Mouse (Mus musculus): Measurements from ENCODE around the gene Prc1. TPM values are rescaled to one million over a fixed set of nuclear protein-coding genes. Genes with fewer than 3 reads are reported as not detected.

Prc1 gene
- polyA plus RNA-seq, 1 experiment from 2014 or later, result 109 TPM

DNA sequence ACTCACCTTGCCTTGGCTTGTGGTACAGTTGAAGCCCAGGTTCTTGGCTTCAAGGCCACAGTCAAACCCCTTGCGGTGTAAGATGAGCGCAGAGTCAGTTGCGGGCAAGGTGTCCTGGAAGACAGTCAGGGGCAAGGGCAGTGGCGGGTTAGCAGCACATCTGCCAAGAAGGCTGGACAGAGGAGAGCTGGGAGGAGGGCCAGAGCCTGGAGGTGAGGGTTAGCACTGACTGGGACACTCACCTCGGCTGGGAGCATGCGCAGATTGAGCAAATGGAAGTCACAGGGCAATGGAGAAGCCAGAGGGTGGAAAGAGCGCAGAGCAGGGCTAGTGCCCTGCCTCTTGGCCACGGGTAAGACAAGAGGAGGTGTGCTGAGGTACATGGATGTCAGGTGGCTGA lies 58.7 kb downstream of the Prc1 start:
- no peaks in the 10 kb centered on the region for H3K27me3 ChIP-seq
- peaks cover 67% of the 10 kb centered on the region for H3K36me3 ChIP-seq
- no peak overlapping the region for H3K4me2 ChIP-seq (replicated peaks)
- H3K4me1 ChIP-seq, result peaks cover 4% of the 10 kb centered on the region
- no peak overlapping the region for H3K4me3 ChIP-seq (replicated peaks)
- 91% methylated on average over 8 of the region's 8 CpGs for WGBS
- no peak overlapping the region for H3K9ac ChIP-seq
- no peak for ATAC-seq (ENCODE audit: insufficient number of reproducible peaks, low FRiP score, low TSS enrichment, low read depth)
- no peak overlapping the region for H3K27ac ChIP-seq (replicated peaks)
- no peaks in the 10 kb centered on the region for H3K9me3 ChIP-seq (replicated peaks)

DNA sequence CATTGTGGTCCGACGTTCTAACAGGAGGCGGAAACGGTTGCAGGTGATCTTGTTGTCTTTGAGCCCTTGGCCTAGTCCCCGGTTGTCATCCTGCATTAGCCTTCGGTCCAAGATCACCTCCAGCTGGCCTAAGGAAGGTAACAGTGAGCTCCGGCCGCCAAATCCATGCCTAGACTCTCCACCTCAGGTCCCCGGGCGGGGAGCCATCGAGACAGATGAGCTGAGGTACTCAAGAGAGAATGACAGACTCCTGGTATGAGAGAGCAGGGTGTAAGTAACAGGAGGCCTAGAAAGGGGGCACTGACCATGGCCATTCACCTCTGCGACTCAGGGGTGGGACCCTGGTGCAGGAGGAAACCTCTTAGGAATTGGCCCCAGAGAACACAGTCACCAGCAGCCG lies 62.1 kb downstream of the Prc1 start:
- Histone ChIP-seq H3K9me3 (replicated peaks) (no peaks in the 10 kb centered on the region), H3K4me2 (replicated peaks) (no peak overlapping the region), H3K4me1 (no peaks in the 10 kb centered on the region), H3K27ac (replicated peaks) (no peak overlapping the region), H3K9ac (no peak overlapping the region), H3K36me3 (peaks cover 84% of the 10 kb centered on the region), H3K4me3 (replicated peaks) (no peak overlapping the region), H3K27me3 (no peaks in the 10 kb centered on the region)
- 74% methylated on average over 13 of the region's 13 CpGs for WGBS
- no peak for ATAC-seq (ENCODE audit: insufficient number of reproducible peaks, low FRiP score, low TSS enrichment, low read depth)

DNA sequence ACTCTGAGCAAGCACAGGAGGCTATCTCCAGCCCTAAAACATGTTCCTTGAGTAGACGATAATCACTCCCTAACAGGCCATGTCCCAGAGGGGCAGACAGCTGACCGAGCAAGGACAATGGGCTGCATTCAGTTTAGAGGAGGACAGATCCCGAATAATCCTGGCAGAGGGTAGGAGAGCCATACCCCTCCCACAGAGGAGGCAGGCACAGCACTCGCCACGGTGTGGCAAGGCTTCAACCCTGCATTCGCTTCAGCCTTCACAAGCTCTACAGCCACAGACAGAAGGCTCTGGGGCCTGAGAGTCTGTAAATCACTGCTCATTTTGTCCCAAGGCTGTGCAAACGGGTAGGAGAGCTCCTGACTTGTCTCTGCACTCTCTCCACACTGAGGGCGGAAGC lies 62.9 kb downstream of the Prc1 start:
- ATAC-seq (ENCODE audit: insufficient number of reproducible peaks, low FRiP score, low TSS enrichment, low read depth), result no peak
- no peaks in the 10 kb centered on the region for H3K4me1 ChIP-seq
- H3K9ac ChIP-seq, result no peak overlapping the region
- no peak overlapping the region for H3K4me3 ChIP-seq (replicated peaks)
- H3K36me3 ChIP-seq, result peaks cover 86% of the 10 kb centered on the region
- no peak overlapping the region for H3K27ac ChIP-seq (replicated peaks)
- H3K27me3 ChIP-seq, result no peaks in the 10 kb centered on the region
- 33% methylated on average over 8 of the region's 8 CpGs for WGBS
- no peaks in the 10 kb centered on the region for H3K9me3 ChIP-seq (replicated peaks)
- no peak overlapping the region for H3K4me2 ChIP-seq (replicated peaks)

DNA sequence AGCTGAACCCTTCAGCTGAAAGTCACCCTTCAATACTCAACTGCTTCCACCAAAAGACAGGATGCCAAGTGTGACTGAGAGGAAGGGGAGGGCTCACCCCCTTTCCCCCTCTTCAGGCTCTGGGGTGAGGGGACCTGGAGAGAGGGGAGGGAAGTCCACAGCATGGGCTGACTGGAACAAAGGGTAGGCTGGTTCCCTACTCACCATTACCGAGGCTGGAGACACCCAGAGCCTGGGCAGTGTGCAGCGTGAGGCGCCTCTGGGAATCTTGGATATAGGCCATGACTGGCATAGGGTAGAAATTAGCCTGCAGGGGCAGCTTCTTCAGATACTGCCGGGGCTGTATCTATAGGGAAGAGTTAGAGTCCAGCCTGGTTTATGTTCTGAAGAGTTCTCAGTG lies 63.8 kb downstream of the Prc1 start:
- H3K4me3 ChIP-seq (replicated peaks), result no peak overlapping the region
- no peaks in the 10 kb centered on the region for H3K27me3 ChIP-seq
- peaks cover 86% of the 10 kb centered on the region for H3K36me3 ChIP-seq
- H3K9ac ChIP-seq, result no peak overlapping the region
- H3K9me3 ChIP-seq (replicated peaks), result no peaks in the 10 kb centered on the region
- no peak overlapping the region for H3K27ac ChIP-seq (replicated peaks)
- 66% methylated on average over 4 of the region's 4 CpGs for WGBS
- H3K4me2 ChIP-seq (replicated peaks), result no peak overlapping the region
- ATAC-seq (ENCODE audit: insufficient number of reproducible peaks, low FRiP score, low TSS enrichment, low read depth), result no peak
- H3K4me1 ChIP-seq, result no peaks in the 10 kb centered on the region

DNA sequence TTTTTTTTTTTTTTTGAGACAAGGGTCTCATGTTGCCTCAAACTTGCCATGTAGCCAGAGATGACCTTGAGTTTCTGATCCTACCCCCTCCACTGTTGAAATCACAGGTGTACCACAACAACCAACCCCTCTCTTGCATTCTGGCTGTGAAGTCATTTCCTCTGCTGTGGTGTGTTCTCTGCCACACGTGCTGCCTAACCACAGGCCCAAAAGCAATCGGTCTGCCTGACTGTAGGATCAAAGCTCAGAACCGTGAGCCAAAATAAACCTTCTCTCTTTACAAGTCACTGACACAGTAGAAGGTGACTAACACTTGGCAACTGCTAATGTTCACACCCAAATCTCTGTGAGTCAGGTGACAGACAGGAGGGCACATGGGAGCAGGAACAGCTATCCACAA lies 66.2 kb downstream of the Prc1 start:
- Histone ChIP-seq H3K27me3 (no peaks in the 10 kb centered on the region), H3K36me3 (peaks cover 88% of the 10 kb centered on the region), H3K4me2 (replicated peaks) (no peak overlapping the region), H3K9me3 (replicated peaks) (no peaks in the 10 kb centered on the region), H3K4me1 (no peaks in the 10 kb centered on the region), H3K9ac (no peak overlapping the region), H3K4me3 (replicated peaks) (no peak overlapping the region), H3K27ac (replicated peaks) (no peak overlapping the region)
- 65% methylated on average over 3 of the region's 3 CpGs for WGBS
- ATAC-seq (ENCODE audit: insufficient number of reproducible peaks, low FRiP score, low TSS enrichment, low read depth), result no peak

DNA sequence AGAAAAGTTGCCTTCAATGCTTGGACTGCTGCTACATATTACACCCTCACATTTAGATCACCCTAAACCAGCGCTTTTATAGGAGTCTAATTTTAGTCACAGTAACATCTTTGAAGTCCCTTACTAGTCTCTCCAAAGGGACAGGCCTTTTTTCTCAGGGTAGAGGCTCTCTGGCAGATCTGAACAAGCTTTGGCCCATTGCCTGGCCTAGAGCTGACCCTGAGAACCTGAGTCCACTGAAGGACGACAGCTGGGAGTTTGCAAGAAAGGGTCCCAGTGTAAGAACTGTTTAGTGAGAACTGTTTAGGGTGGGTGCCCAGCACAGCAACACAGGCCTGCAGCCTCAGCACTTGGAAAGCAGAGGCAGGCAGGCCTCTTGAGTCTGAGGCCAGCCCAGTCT lies 71.5 kb downstream of the Prc1 start:
- Histone ChIP-seq H3K9me3 (replicated peaks) (no peaks in the 10 kb centered on the region), H3K4me2 (replicated peaks) (no peak overlapping the region), H3K4me1 (peaks cover 23% of the 10 kb centered on the region), H3K4me3 (replicated peaks) (no peak overlapping the region), H3K27me3 (no peaks in the 10 kb centered on the region), H3K36me3 (peaks cover 71% of the 10 kb centered on the region), H3K9ac (no peak overlapping the region), H3K27ac (replicated peaks) (no peak overlapping the region)
- WGBS, result 85% methylated on average over 2 of the region's 2 CpGs
- no peak for ATAC-seq (ENCODE audit: insufficient number of reproducible peaks, low FRiP score, low TSS enrichment, low read depth)

Other genes with a start within 250 kb of the Prc1 start
- gene Idh2, start 179.1 kb upstream of the Prc1 start, polyA plus RNA-seq (2015; fragmentation: Nextera tagmentation; extraction: Ambion mirVana), result 546 and 574 TPM in 2 replicates
- gene Sema4b, start 107.6 kb upstream of the Prc1 start, polyA plus RNA-seq (2015; fragmentation: Nextera tagmentation; extraction: Ambion mirVana), result 23.0 and 25.2 TPM in 2 replicates
- 96.8 and 108 TPM in 2 replicates for gene Cib1, start 61.6 kb upstream of the Prc1 start, polyA plus RNA-seq (2015; fragmentation: Nextera tagmentation; extraction: Ambion mirVana)
- gene Gdpgp1, start 61.6 kb upstream of the Prc1 start, polyA plus RNA-seq (2015; fragmentation: Nextera tagmentation; extraction: Ambion mirVana), result 4.1 TPM in 2 replicates
- 1.3 and 1.6 TPM in 2 replicates for gene Ttll13, start 48.1 kb upstream of the Prc1 start, polyA plus RNA-seq (2015; fragmentation: Nextera tagmentation; extraction: Ambion mirVana)
- gene Ngrn, start 33.2 kb upstream of the Prc1 start, polyA plus RNA-seq (2015; fragmentation: Nextera tagmentation; extraction: Ambion mirVana), result 51.2 and 54.9 TPM in 2 replicates
- gene Vps33b, start 24.8 kb upstream of the Prc1 start, polyA plus RNA-seq (2015; fragmentation: Nextera tagmentation; extraction: Ambion mirVana), result 12.3 and 17.1 TPM in 2 replicates
- 10.4 and 10.8 TPM in 2 replicates for gene Rccd1, start 30.0 kb downstream of the Prc1 start, polyA plus RNA-seq (2015; fragmentation: Nextera tagmentation; extraction: Ambion mirVana)
- 55.6 and 57.7 TPM in 2 replicates for gene Unc45a, start 46.6 kb downstream of the Prc1 start, polyA plus RNA-seq (2015; fragmentation: Nextera tagmentation; extraction: Ambion mirVana)
- gene Hddc3, start 48.7 kb downstream of the Prc1 start, polyA plus RNA-seq (2015; fragmentation: Nextera tagmentation; extraction: Ambion mirVana), result 22.9 and 25.4 TPM in 2 replicates
- 24.8 and 25.2 TPM in 2 replicates for gene Man2a2, start 76.9 kb downstream of the Prc1 start, polyA plus RNA-seq (2015; fragmentation: Nextera tagmentation; extraction: Ambion mirVana)
- 16.4 and 16.7 TPM in 2 replicates for gene Fes, start 93.5 kb downstream of the Prc1 start, polyA plus RNA-seq (2015; fragmentation: Nextera tagmentation; extraction: Ambion mirVana)
- gene Furin, start 111.0 kb downstream of the Prc1 start, polyA plus RNA-seq (2015; fragmentation: Nextera tagmentation; extraction: Ambion mirVana), result 16.0 and 16.7 TPM in 2 replicates
- gene Blm, start 240.7 kb downstream of the Prc1 start, polyA plus RNA-seq (2015; fragmentation: Nextera tagmentation; extraction: Ambion mirVana), result 17.5 and 18.5 TPM in 2 replicates

All from embryonic facial prominence, embryonic 15.5 days (tissue).